Mouse (Mus musculus): Measurements from ENCODE around the gene Col5a3. TPM values are rescaled to one million over a fixed set of nuclear protein-coding genes. Genes with fewer than 3 reads are reported as not detected.

The Col5a3 gene
- total RNA-seq, 2 experiments from 2014 or later: 99.1 to 106 TPM

DNA sequence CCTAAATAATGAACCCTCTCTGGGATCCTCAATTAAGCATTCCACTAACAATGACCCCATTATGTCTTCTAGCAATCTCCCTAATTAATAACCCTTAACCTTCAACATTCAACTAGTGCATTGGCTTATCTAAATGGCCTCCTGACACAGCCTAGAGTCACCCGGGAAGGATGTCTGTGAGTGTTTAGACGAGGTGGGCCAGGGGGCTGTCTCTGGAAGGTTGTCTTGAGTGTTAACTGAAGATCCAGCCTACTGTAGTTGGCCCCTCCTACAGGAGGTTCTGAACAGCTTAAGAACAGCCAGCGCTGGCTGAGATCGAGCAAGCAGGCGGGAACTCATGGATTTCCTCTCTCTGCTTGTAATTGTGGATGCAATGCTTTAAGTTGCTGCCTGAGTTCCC is 9.2 kb downstream of the Col5a3 start:
- DNase-seq: peak; percentile 45

DNA sequence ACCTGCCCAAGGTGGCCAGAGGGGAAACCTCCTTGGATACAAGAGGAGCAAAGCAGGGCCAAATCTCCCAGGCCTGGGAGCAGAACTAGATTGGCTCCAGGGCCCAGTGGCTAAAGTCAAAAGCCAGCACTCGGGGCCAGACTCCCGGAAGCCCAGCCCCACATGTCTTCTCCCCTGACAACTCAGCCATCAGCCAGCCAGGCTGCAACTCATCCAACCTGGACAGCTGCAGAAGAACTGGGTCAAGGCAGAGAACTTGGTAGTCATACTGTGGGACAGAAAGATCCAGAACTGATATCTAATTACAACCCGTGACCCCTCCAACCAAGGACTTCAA is 9.7 kb downstream of the Col5a3 start:
- peak; percentile 70 for DNase-seq

DNA sequence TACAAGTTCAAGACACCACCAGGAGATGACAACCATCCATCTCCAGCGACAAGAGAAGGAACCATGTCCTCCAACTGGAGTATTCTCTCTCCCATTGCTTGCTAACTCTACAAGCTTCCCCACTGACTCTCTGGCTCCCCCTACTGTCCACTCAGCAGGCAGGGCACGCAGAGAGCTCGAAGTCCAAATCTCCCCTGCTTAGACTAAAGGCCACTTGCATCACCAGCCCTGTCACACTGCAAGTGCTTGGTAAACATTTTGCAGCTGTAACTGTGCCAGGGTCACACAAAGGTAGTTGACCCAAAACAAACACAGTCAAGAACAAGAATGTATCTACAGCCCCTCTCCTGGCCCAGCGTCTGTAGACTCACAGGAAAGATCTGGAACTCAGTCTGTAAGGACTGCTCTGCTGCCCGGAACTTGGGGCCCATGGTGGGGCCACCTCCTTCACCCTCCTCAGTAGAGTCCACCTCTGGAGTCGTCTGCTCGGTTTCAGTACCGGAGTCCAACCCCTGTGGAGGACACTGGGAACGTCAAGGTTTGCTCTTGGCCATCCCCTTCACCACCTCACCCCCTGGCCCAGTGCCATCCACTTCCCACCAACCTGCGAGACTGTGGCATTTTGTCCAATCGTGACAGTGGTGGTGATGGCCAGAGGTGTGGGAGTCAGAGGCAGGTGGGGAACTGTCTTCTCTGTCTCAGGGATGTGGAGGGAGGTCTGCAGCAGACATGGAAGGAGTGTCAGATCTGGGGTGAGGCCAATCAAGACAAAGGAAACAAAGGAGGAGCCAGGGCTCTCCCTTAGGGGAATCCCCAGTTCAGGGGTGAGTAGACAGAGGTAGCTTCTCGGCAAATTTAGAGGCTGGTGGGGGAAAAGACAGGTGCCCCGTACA is 10.4 kb downstream of the Col5a3 start:
- DNase-seq: peak; percentile 87

DNA sequence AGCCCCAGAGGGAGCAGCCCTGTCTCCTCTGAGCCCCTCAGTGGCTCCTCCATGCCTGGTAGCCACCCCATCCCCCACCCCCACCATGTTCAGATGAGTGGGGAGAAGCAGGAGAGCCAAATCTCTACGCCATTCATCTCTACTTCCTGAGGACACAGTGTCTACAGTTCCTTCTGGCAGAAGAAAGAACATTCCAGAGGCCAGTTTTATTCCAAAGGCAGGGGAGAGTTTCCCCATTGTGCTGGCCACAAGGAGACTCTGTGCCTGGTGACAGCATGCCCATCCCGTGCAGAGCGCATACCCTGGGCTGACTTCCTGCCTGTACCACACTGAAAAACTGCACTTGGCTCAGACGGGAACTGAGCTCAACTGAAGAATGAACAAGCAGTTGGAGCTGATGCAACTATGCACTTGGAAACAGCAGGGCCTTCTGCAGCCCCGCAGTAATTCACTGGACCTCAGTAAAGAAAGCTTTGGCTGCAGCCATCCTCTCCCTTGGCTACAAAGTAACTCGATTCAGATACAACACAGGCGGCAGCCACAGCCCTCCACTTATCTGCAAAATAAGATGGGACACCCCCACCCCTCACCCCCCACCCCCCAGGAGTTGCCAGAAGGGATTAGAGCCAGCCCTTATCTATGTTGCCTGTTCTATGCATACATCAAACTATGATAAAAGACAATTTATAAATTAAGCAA is 20.6 kb downstream of the Col5a3 start:
- peak; percentile 37 for DNase-seq

DNA sequence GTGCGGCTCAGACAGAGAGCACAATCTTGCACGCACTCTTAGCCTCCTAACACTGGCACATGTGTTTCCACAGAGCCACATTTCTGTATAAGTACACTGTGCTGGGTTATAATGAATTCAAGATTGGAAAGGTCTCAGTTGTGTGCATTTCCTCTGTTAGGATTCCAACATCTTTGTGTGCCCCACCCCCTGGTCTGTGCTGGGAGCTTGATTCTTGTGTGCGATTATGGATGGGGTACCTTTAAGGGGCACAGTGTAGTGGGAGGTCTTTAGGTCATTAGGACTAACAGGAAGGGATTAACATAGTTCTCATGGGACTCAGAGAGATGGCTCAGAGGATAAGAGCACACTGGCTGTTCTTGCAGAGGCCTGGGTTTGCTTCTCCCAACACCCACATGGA is 24.5 kb downstream of the Col5a3 start:
- no peak for DNase-seq

DNA sequence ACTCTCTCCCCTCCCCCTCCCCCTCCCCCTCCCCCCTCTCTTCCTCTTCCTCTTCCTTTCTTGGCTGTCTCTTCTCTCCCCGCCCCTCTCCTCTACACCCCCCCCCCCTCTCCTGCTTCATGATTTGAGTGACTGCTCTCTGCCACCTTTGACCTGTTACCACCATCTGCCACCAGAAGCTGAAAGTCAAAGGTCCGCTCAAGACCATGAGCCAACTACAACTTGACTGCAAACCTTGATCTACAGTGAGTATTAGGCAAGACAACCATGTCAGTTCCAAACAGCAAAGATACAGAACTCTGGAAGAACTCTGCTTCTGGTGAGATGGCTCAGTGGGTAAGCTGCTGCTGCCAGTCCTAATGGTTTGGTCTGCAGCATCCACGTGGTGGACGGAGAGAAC is 25.2 kb downstream of the Col5a3 start:
- no peak for DNase-seq

DNA sequence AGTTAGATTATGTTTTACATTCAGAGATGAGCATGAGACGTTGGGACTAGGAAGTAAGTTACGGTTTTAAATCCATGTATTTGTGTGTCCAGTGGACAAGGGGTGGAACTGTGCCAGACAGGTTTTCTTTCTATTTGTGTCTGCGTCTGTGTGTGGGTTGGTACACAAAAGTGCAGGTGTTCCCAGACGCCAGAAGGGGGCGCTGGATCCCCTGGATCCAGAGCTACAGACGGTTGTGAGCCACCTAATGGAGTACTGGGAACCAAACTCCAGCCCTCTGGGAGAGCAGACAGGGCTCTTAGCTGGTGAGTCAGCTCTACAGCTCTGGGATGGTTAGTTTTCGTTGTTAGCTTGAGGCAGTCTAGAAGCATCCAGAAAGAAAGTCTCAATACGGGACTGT is 26.9 kb downstream of the Col5a3 start:
- no peak for DNase-seq

DNA sequence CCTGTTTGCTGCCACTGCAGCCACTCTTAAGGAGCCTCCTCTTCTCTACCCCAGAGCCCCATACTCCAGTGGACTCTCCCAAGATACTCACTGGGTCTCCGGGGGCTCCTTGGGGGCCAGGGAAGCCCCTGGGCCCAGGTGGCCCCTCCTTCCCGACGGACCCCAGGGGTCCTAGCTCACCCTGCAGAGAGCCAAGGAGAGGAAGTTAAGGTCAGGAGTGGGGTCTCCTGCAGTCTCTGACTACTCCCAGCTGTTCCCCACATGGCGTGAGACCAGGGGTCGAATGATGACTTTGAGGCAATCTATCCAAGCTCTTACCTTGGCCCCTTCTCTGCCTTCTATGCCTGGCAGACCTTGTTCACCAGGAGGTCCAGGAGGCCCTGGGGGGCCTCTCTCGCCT is 29.8 kb downstream of the Col5a3 start:
- DNase-seq: no peak

DNA sequence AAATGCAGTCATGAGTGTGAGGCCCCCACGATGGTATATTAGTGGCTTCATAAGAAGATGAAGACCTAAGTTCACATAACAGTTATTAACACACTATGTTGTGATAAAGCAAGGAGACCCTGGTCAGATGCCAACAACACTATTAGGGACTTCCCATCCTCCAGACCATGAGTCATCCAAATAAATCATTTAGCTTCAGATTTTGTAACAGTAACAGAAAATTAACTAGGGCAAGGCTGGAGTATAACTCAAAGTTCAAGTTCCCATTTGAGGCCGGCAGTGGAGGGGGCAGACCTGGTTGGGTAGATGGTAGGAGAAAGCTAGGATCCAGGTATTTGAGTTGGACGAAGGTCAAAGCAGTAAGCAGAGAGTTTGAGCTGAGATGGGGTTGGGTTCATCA is 33.6 kb downstream of the Col5a3 start:
- peak; percentile 52 for DNase-seq

DNA sequence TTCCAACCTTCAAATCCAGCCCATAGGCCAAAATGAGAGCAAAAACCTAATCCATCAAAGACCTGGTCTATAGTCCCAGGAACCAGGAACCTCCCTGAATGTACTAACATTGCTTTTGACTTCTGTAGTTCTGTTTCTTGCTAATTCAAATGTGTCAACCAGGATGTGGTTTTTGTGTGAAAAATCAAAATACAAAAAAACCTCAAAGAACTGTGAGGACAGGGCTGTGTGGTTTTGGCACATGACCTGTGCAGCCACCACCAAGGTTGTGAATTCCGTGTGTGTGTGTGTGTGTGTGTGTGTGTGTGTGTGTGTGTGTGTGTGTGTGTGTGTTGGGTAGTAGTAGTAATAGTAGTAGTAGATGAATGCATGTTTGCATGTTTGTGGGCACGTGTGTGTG is 49.6 kb downstream of the Col5a3 start:
- no peak for DNase-seq

DNA sequence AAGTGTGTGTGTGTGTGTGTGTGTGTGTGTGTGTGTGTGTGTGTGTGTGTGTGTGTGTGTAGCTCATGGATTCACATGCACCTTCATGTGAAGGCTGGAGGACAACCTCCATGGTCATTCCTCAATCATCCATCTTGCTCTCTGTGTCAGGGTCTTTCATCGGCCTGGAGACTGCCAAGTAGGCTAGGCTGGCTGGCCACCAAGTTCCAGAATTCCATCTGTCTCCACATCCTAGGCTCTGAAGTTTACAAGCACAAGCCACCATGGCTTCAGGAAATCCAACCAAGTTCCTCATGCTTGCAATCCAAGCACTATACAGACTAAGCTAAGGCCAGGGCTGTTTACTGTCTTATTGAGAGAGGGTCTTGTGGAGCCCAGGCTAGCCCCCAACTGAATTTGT is 51.8 kb downstream of the Col5a3 start:
- DNase-seq: no peak

DNA sequence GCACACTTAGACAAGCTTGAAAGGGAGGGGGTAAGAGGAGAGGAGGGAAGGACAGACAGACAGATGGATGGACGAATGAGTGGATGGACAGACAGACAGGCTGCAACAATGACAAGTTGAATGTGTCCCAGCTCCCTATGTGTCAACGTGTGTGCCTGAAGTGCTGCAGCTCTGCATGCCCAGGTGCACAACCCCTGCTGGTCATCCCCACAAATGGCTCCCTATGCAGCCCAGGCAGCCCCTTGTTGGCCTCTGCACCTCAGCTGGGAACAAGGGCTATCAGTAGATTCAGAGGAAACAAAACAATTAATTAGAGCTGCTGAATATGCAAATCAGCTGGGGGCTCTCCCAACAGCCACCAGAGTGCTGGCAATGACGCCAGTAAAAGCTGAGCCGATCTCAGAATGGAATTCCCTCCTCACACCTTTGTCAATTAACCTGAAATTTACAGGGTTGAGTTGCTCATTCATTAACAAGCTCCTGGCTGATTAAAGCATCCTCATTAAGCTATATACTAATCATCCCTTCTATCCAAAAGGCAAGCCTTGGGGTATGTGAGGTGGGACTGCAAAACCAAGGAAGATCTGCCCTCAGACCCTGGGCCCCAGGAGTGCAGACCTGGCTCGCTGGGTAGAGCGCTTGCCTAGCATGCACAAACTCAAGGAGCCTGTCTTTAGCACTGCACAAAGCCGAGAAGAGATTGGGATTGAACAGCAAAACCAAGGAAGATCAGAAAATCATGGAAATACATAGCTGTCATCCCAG is 52.5 kb downstream of the Col5a3 start:
- DNase-seq: no peak

DNA sequence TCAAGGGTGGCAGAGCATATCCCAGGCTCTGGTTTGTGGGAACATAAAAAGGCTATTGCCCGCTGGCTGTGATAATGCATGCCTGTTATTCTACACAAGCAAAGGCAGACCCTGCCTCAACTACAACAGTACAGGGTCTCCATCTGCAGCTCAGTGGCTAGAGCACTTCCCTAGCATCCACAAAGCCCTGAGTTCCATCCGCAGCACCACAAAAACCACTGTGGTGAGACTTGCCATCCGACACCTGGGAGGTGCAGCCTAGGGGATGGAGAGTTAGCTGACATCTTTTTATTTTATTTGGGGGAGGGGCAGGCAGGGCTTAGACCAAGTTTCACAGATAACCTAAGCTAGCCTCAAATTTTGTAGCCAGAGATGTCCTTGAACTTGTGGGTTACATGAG is 53.5 kb downstream of the Col5a3 start:
- no peak for DNase-seq

DNA sequence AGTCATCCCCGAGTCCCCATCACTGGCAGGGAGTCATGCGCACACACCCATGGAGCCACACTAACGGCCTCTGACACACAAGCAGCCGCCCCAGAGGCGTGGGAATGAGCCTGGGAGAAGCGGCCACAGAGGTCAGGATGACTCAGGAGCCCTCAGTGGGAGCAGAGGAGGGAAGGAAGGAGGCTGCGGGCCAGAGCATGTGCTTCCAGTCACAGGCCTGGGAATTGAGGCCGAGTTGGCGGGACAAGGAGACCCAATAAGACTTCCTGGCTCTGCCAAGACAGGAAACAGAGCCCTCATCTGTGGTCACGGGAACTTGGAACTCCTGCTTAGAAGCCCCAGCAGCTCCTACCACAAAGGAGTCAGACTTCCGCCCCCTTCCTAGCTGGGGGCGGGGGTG is 54.1 kb downstream of the Col5a3 start:
- peak; percentile 76 for DNase-seq

DNA sequence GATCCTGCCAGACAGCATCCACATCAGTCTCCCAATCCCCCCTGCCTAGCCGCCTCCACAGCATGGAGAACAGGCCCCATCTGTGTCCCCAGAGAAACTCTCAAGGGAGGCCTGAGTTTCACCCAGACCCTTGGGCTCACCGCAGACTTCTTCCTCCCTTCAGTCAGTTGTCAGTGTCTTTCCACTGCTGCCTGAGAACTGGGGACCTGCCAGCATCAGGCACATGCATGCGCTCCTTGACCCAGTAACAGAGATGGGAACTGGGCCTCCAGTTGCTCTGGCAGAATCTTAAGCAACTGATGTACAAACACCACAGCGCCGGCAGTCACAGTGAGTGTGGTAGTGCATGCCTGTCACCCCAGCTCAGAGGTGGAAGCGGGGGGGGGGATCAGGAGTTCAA is 56.0 kb downstream of the Col5a3 start:
- DNase-seq: peak; percentile 61

DNA sequence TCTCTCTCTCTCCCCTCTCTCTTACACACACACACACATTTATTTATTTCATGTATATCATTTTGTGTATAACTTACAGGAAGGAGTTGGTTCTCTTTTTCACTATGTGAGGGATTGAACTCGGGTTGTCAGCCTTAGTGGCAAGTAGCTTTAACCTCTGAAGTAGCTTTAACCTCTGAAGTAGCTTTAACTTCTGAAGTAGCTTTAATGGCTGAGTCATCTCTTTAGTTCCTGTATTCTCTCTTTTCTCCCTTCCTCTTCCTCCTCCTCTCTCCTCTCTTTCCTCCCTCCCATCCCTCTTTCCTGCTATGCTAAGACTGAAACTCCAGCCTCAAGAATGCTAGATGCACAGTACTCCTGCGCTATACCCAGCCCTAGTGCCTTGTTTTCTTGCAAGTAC is 56.6 kb downstream of the Col5a3 start:
- no peak for DNase-seq

DNA sequence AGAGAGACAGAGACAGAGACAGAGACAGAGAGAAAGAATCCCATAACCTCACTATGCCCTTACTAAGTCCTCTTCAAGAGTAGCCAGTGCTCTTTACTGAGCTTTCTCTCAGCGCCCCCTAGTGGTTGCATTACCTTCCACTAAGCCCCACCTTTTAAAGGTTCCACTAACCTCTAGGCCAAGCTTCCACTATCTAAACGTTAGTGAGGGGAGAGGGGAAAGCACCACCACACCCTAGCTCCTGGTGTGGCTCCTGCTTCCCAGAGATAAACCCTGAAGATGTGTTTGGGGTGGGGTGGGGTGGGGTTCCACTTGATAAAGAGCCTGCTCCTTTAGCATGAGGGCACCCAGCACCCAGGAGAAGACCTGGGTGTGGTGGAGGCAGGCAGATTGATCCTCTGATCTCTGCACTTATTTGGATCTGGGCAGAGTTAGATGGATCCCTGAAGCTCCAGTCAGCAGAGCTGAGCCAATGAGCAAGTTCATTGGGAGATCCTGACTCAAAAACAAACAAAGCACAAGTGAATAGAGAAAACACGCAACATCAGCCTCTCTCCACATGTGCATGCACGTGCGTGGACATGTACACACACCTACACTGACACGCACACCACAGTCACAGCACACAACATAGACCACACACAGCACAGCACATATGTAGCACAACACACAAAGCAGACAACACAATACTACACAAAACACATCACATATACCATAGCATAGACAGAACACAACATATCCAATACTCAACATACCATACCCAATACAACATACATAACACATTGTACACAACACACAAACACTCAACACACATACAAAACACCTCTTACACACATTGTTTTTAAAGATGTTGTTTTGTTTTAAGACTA is 57.5 kb downstream of the Col5a3 start:
- peak; percentile 83 for DNase-seq

DNA sequence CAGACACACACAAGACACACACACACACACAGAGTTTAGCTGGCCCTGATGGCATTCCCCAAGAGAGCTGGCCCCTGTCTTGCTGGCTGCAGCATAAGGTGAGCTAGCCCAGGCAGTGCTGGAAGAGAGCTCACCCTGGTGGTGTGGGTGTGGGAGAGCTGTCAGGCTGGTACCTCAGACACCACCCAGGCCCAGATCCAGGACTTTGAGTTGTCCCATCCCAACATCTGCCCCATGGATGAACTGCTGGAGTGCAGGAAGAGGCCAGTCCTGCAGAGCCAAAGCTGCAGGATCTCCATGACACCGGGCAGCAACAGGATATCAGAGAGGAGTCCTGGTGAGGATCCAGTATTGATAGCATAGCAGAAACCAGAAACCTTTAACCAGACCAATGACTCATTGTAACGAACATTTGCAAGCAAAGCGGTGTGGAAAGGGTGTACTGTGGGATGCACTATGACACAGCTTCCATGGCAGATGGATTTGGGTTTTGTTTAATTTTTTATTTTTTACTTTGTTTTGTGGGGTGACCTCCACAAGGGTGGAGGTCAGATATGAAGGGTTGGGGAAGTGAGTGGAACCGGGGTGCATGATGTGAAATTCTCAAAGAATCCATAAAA is 58.7 kb downstream of the Col5a3 start:
- DNase-seq: no peak

DNA sequence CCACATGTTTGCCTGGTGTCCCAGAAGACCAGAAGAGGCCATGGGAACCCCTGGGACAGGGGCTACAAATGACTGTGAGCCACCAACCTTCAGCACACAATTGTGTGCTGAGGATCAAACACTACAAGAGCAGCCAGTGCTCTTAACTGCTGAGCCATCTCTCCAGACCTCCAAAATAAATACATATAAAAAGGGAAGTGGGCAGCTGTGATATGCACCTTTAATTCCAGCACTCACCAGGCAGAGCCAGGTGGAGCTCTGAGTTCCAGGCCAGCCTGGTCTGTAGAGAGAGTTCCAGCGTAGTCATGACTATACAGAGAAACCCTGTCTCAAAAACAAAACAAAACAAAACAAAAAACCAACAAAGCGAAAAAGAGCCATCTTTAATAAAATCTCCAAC is 60.5 kb downstream of the Col5a3 start:
- no peak for DNase-seq

DNA sequence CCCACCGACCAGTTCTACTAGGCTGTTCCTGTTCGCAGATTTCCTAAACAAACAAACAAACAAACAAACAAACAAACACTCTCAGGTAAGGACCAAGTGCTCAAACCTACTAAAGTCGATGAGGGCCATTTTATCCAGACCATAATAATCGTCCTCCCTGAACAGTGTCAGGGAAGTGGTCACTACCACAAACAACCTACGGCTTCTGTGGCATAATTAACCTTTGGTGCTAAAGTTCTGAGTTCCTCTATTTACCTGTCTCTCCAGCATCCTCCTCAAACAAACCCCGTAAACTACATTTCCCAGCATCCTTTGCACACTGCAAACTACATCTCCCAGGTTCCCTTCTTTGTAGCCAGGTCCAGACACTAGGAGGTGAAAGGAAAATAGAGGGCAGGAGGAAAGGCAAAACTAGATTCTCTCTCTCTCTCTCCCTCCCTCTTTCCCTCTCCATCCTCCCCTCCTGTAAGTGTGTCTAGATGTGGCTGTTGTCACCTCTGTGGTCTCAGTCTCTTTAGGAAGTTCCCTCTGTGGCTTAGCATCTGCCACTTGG is 63.3 kb downstream of the Col5a3 start:
- DNase-seq: no peak

DNA sequence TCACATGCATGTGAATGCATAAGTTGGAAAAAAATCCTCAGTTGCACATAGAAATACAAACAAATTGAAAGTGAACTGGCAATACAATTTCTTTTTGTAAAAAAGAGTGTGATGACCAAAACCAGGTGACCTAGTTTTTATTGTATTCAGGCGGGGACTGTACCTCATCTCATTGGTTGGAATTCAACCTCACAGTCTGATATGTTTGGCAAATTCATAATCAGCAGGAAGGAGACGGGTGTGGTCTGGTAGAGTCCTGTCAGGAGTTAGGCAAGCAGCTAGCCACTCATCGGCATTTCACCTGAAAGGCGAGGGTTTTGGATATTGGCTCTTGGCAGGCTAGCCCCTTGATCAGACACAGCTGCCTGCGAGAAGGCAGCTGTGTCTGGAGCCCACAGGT is 65.7 kb downstream of the Col5a3 start:
- no peak for DNase-seq
